Mouse (Mus musculus): Measurements from ENCODE around the gene Tmem150b.

GRCm38 (mm10) chr7:4674114-4674731, 50.8 kb downstream of the Tmem150b start:
- no peak for TF ChIP-seq USF1 (IDR thresholded peaks at IDR 0.05; ENCODE audit: low read depth)
- no peak for TF ChIP-seq POLR2A (IDR thresholded peaks at IDR 0.05; ENCODE audit: insufficient read length, low read depth)
- no peak for TF ChIP-seq POLR2AphosphoS2 (IDR thresholded peaks at IDR 0.05; ENCODE audit: insufficient read length, low read depth)
- no peak for TF ChIP-seq SRF (IDR thresholded peaks at IDR 0.05; ENCODE audit: control insufficient read depth, insufficient read length, low read depth)
